Mouse (Mus musculus) layer of hippocampus, adult 9-11 months (tissue): Measurements from ENCODE around the gene Gjd2.

Experiments used
- DNase-seq: peaks from one replicate; pipeline ENCODE4 v3.0.0; 2022

The Gjd2 gene

DNA sequence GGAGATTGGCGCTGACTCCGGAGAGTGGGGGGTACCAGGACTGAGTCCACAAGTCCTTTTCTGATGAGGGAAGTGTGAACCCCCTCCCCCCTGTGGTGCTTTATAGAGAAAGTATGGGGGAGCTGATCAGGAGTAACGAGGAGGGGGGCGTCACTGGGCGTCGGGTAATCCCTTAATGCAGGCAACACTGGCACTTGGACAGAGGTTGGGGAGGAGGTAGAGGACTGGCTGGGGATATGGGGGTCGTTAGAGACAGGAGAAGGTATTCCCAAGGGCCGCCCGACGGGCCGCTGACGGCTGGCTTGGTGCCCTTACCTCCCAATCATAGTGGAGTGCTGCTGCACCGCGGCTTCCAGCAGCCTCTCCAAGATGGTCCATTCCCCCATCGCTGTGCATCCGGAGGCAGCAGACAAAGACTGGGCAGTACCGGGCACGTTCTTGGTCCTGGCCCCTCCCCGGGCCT lies 639 bp downstream of the Gjd2 start:
- DNase-seq, result no peak

DNA sequence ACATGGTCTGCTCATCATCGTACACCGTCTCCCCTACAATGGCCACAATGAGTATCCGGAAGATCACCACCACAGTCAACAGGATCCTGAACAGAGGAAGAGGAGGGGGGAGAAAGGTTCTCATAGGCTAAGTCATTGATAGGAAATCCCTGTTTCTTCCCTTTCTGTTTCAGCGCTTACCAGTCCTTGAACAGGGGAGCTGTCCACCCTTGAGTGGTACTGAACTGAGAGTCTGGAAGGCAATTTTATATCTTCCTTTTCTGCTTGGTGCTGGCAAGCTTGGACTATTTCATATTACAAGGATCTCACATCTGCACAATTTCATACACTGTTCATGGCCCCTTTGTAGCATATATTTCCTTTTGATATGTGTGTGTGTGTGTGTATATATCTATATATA lies 1.6 kb downstream of the Gjd2 start:
- no peak for DNase-seq

DNA sequence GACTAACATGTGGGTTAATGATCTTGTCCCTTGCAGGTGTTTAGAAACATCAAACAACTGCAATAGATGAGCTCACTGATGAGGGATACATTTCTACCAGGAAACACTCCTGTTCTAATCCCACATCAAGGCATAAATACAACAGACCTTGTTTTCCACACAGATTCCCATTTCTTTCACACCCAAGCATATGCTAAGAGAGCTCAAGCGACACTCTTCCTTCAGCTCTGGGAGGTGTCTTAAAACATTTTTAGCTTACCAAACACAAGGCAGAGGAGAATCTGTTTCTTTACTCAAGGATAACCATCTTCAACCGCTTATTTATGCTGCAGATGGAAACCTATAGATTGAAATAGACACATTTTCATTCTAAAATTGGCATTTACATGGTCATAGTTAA lies 5.1 kb downstream of the Gjd2 start:
- DNase-seq, result no peak

DNA sequence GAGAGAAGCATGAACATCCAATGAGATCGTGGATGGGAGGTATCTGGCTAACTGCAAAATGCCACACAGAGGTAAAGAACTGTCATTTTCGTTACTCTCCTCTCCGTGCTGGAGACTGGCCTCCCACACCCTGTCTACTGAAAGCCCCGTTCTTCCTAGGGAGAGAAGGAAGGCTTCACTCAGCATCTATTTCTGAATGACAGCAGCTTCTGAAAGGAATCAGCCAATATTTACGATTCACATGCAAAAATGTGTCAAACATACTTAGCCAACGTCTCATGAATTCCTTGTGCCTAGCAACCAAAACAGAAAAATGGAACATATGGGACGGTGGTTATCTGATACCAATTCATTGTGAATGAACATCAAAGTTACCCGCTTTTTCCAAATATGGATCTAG lies 15.9 kb downstream of the Gjd2 start:
- DNase-seq, result no peak

DNA sequence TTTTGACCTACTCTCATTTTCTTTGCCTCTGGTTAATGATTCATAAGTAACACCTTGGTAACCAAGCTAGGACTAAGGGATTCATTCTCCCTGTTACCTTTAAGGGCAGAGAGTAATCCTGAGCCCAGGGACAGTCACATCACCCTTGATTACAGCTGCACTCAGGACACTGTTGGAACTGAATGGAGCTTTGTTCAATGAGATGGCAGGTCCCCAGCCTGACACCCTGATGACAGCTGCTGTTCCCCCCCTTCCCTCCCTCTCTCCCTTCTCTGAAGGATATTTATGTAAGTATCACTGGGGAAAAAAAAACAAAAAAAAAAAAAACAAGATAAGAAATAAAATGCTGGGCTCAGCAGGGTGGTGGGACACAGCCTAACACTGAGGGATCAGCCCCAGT lies 16.5 kb downstream of the Gjd2 start:
- DNase-seq, result no peak

DNA sequence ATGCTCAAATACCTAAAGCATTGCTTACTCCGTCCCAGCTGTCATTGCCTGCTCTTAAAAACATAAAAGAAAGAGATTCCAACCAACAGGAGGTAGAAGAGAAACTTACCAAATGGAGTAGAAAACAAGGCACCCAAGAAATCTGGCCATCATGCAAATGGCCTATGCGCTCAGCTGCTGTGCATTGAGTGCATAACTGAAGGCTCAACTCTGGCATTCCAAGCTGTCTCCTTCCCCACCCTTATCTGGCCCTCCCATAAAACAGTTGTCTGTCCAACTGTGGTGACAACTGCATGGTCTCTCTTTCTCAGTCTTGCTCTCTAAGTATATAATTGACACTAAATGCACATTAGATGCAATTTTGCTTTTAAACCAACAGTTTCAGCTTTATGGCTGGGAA lies 28.5 kb downstream of the Gjd2 start:
- no peak for DNase-seq

DNA sequence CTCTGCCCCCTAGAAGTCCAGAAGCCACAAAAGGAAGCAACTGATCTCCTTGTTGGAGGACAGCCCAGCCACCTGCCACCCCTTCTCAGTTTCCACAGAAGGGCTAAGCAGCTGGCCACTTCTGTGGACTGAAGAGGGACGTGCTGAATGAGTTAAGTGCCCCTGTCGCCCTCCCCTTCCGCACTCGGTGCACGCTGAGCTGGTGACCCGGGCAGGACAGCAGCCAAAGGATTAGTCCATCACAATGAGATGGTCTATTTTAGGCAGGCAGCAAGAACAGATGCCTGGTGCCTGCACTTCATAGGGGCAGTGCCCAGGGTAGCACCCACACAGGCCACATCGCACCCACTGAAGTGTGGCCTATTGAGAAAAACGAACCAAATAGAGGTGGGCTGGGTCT lies 32.8 kb downstream of the Gjd2 start:
- DNase-seq, result no peak

DNA sequence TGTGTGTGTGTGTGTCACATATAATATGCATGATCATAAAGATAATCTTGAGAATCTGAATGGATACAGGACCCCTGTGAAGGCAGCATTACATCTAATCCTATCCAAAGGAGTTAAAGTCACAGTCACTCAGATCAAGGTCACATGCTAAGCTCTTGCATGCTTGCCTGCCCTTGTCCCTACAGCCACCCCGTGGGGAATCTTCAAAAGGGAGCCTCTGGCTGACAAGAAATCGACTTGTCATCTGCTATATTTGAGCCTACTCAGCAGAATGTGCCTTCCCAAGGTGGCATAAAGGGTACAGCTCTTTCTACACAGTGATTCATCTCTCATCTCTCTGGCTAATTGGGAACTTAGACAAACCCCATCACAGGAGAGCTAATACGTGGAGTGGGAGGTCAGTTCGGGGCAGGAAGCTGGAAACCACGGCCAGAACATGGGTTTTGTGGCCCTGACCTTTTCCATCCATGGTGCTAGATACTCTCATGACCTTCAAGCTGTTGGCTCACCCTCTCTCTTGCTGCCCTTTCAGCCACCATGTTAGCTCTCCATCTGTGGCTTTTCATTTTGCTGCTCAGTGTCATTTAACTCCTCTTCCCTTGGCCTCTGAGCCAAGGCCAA lies 35.2 kb downstream of the Gjd2 start:
- no peak for DNase-seq

DNA sequence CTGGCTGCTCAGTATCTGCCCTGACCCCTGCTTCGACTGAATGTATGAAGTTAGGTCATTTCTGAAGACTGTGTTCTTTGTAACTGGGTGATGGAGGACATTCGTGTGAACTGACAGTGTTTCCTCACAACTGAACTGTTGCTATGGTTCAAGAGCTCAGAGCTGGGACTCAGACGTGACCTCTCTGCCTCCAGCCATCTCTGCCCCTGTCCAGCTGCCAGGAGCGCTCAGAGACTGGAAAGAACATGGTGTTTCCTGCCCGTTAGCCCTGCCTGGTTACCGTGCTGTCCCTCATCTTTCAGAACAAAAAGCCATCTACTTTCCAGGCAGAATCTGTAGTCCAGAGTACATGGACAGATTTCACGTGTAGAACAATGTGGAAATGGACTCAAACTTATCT lies 39.5 kb downstream of the Gjd2 start:
- DNase-seq, result no peak

DNA sequence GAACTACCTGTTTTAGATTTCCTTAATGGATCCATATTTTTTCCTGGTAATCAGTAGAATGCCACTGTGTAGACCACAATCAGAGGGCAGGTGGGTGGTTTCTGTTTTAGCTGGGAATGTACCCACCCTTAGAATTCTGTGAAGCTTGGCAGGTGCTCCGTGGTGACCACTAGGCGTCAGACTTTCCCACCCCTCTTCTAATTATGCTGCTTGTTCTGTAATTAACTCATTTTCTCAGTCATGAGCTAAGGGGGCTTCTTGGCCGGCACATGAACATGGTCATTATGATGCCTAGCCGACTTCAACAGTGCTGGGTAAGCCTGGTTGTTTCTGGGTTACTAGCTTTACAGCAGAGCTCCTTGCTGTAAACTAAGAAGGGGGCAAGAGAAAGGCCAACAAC lies 47.0 kb downstream of the Gjd2 start:
- no peak for DNase-seq
